Mouse (Mus musculus): ENCODE measurements around the gene Parva.

Gene Parva

GRCm38 (mm10) chr7:112427357-112428157 is at the start of gene Parva:
Gene Parva, plus strand, starts transcription at chr7:112427505.
- DNase-seq (ENCODE audit: low spot score), result no peak

GRCm38 (mm10) chr7:112378056-112378455 is 49.2 kb upstream of the Parva start:
- DNase-seq (ENCODE audit: low spot score), result no peak

- DNase-seq (ENCODE audit: low spot score), result no peak
These were observed 48.8 kb upstream of the Parva start for GRCm38 (mm10) chr7:112378476-112378875.

- no peak for DNase-seq (ENCODE audit: low spot score)
These were observed 40.8 kb upstream of the Parva start for GRCm38 (mm10) chr7:112386521-112386920.

DNA sequence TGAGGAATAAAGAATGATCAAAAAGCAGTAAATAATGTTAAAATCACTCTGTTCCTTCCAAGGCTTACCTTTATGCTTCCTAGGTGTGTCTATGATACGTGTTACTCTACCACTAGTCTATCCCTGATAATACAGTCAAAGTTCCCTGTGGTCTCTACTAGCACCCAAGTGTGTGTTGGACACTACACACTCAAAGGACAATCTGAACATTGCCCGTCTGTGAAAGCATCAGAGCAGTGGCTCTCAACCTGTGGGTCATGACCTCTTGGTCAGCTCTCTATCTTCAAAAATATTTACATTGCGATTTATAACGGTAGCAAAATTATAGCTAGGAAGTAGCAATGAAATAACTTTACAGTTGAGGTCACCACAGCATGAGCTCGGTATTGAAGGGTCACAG is 39.4 kb upstream of the Parva start:
- DNase-seq (ENCODE audit: low spot score), result no peak

GRCm38 (mm10) chr7:112388363-112388875 is 38.9 kb upstream of the Parva start:
- no peak for DNase-seq (ENCODE audit: low spot score)

GRCm38 (mm10) chr7:112389611-112390251 is 37.6 kb upstream of the Parva start:
- DNase-seq (ENCODE audit: low spot score), result no peak

DNA sequence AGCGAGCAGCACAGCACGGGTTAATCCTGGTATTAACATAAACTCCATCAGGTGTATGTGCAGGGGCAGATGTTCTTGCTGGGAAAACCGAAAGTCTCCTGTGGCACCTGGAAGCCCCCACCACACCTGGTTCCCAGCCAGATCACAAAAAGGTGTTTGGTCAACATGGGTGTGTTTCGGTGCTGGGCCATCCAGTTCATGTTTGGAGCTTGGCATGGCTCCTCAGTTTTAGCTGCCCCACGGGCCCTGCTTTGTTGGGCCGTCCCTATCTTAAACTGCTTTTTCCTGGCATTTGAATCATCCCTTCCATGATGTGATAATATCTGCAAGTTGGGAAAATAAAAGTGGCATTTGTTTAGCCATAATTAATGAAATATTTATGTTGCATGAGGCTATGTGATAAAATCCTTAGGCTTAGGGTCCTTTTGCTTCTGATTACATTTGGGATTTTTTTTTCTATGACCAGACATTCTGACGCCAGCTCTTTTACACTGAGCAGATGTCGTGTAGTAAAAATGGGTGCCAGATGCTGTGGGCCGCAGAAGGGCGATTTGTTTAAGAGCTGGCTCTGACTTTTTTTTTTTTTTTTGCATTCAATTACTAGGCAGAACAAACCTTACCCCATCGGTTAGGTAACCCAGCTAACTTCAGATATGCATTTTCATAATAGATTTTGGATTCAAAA is 36.9 kb upstream of the Parva start:
- no peak for DNase-seq (ENCODE audit: low spot score)

- DNase-seq (ENCODE audit: low spot score), result no peak
These were observed 36.2 kb upstream of the Parva start for GRCm38 (mm10) chr7:112390937-112391605.

DNA sequence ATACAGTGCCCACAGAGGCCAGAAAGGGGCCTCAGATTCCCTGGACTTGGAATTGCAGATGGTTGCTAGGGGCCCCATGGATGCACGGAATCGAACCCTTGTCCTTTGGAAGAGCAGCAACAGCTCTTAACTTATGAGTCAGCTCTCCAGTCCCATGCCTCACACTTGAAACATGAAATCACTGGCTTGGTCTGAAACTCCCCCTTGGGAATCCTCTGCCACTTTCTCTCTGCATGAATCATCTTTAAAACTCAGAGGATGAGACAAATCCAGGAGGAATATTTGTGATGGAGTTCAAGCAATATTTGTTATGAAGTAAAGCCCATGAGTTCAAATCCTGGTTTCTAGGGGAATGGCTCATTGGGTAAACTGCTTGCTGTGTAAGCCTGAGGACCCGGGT is 29.5 kb upstream of the Parva start:
- DNase-seq (ENCODE audit: low spot score), result no peak

- no peak for DNase-seq (ENCODE audit: low spot score)
These were observed 27.7 kb upstream of the Parva start for GRCm38 (mm10) chr7:112399425-112400170.

- no peak for DNase-seq (ENCODE audit: low spot score)
These were observed 27.1 kb upstream of the Parva start for GRCm38 (mm10) chr7:112400175-112400574.

DNA sequence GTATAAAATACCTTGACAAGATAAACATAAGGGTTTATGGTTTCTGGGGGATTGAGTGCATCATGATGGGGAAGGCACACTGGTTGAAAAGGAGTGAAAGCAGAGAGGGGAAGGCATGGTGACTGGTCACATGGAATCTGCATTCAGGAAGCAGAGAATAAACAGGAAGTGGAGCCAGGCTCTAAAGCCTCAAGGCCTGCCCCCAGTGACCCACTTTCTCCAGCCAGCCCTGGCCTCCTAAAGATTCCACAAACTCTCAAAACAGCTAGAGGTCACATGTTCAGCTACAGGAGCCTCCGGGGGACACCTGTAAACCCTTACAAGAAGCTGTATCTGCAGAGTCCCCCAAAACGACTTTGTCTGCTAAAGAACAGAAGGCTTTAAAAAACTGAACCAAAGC is 22.2 kb upstream of the Parva start:
- no peak for DNase-seq (ENCODE audit: low spot score)

- DNase-seq (ENCODE audit: low spot score), result peak; percentile 30
These were observed 21.7 kb upstream of the Parva start for GRCm38 (mm10) chr7:112405578-112405977.

DNA sequence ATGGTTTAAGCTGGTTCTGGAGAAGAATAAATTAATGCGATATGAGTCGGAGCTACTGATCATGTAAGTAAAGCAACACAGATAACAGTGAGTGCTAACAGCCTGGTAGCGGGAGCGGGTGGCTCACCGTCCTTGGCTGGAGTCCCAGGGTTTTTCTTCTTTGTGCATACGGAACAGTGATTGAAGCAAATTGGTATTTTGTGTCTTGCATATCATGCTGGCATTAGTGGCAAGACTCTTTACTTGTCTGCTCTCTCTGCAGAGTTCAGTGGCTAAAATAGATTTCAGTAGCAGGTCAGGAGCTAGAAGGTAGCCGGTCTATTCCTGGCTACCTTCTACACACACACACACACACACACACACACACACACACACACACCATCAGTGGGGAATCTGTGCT is 19.7 kb upstream of the Parva start:
- DNase-seq (ENCODE audit: low spot score), result no peak

DNA sequence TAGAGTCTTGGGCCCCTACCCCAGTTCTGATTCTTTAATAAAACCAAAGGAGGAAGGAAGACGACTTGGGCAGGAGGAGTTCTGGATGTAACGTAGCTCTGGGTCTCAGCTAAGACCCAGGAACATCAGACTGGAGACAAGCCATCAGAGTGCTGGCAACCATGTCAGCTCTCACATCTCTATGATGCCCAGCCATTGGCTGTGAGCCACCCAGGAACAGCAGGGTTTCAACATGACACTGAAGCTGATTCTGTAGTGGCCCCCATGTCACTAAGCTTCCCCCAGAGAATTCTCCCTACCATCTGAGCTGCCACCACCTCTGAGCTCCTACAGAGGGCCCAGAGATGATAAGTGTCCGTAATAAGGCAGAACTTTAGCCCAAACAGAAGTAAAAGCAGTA is 17.3 kb upstream of the Parva start:
- DNase-seq (ENCODE audit: low spot score), result no peak

- no peak for DNase-seq (ENCODE audit: low spot score)
These were observed 14.0 kb upstream of the Parva start for GRCm38 (mm10) chr7:112413286-112413685.

DNA sequence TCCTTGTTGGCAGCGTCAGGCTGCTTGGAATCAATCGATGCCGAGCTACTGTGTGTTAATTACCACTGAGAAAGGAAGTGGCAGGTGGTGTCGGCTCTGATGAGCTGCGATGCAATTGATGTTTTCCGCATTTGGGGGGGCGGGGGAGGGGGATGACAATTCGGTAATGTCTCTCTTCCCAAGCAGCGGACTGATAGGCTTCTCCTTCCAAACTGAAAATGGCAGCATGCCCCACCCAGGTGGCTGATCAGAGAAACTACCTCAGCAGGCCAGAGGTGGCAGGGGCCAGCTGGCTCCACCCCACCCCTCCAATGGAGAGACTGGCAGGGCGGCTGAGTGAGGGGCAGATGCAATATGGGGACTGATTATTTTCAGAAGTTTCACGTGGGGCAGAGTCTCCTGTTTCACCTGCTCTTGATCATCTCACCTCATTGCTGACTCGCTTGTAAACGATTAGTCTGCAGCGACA is 11.2 kb upstream of the Parva start:
- DNase-seq (ENCODE audit: low spot score), result no peak

DNA sequence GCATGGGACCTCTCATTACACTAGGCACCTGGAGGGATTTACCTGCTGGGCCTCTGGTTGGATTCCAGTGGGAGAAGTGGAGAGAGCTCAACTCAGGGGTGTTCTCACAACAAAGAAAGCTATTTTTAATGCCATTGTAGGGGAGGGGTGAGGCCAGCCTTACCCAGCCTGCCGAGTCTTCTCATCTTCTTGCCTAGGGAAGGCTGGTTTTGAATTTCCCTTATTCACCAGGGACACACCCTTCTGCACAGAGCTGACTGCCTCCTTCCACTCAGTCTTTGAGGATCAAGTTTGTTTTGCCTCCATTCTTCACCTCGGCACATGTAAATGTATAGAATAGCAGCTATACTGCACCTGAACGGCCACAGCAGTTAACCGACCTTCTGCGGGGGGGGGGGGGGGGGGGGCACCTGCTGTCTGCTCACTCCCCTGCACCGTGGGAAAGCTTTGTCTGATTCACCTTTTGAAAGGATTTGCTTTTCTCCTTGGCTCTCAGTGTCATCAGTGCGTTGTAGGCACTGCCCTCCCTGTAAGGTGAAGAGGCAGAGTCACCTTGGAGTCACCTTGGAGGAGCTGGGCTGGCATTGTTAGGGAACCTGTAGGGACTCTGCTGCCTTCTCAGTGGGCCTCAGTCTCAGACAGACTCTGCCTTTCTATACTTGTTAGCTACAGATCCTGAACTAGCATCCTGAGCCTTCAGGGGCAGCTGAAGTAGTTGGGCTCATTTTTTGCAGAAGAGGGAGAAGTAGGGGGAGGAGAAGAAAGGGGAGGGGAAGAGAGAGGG is 10.4 kb upstream of the Parva start:
- DNase-seq (ENCODE audit: low spot score), result no peak

- no peak for DNase-seq (ENCODE audit: low spot score)
These were observed 9.7 kb upstream of the Parva start for GRCm38 (mm10) chr7:112417598-112417997.

GRCm38 (mm10) chr7:112423438-112423837 is 3.9 kb upstream of the Parva start:
- no peak for DNase-seq (ENCODE audit: low spot score)
